ENCODE assay signal across 8 mouse cellular contexts in genomic region chr19:38054720-38055192, GRCm38 (mm10). TPM values are rescaled to one million over a fixed set of nuclear protein-coding genes. Genes with fewer than 3 reads are reported as not detected.
A peak's percentile ranks its signal among the peaks of the same experiment; 100 is the strongest.
DNase-seq lines count a peak whose midpoint lies in the region; ATAC-seq and TF ChIP-seq lines count a peak whose summit lies in the region.

Gene Cep55 (plus strand): TSS chr19:38055011.

- peaks cover 7% of the 10 kb centered on the region for H3K36me3 ChIP-seq in embryonic facial prominence, embryonic 15.5 days
- H3K36me3 ChIP-seq in kidney, embryonic 14.5 days (ENCODE audit: control insufficient read depth, insufficient read depth, low read length), result peaks cover 19% of the 10 kb centered on the region
- no peaks in the 10 kb centered on the region for H3K36me3 ChIP-seq in liver, adult 2 months (ENCODE audit: control insufficient read depth, insufficient read depth, low read length)
- H3K36me3 ChIP-seq in myocyte (ENCODE audit: control insufficient read depth, insufficient read depth), result peaks cover 8% of the 10 kb centered on the region
- H3K36me3 ChIP-seq in splenic B cell, adult 2 months (ENCODE audit: control insufficient read depth, insufficient read depth, low read length, poor library complexity, severe bottlenecking), result no peaks in the 10 kb centered on the region

- H3K79me2 ChIP-seq in liver, adult 2 months (ENCODE audit: control insufficient read depth, insufficient read depth, low read length), result no peaks in the 10 kb centered on the region
- peaks cover 14% of the 10 kb centered on the region for H3K79me2 ChIP-seq in myocyte (ENCODE audit: control insufficient read depth, insufficient read depth)

- ATAC-seq in embryonic facial prominence, embryonic 15.5 days (ENCODE audit: insufficient number of reproducible peaks, low FRiP score, low TSS enrichment, low read depth), result peak; percentile 98
- ATAC-seq in kidney, embryonic 14.5 days (ENCODE audit: low FRiP score, low TSS enrichment), result peak; percentile 96

- peak within 1 kb of the TSS; percentile 65; the same call in 1 of the 2 replicates for H3K27ac ChIP-seq in bone marrow, adult 2 months (ENCODE audit: control insufficient read depth, insufficient read depth, low read depth, low read length, poor library complexity)
- H3K27ac ChIP-seq in embryonic facial prominence, embryonic 15.5 days (replicated peaks), result peak within 1 kb of the TSS; percentile 55; the same call in 1 of the 2 replicates
- peak within 1 kb of the TSS; percentile 76 for H3K27ac ChIP-seq in kidney, embryonic 14.5 days (ENCODE audit: low read depth, low read length)
- H3K27ac ChIP-seq in liver, adult 2 months (replicated peaks; ENCODE audit: insufficient read depth, low read depth, low read length), result no peak within 1 kb of the TSS

- H3K4me2 ChIP-seq in embryonic facial prominence, embryonic 15.5 days (replicated peaks), result peak within 1 kb of the TSS; percentile 91
- H3K4me2 ChIP-seq in kidney, embryonic 14.5 days (replicated peaks; ENCODE audit: low read depth, low read length), result peak within 1 kb of the TSS; percentile 68
- peak within 1 kb of the TSS; percentile 94 for H3K4me2 ChIP-seq in myocyte (ENCODE audit: low read depth)

- H3K4me3 ChIP-seq in bone marrow, adult 2 months (replicated peaks; ENCODE audit: control insufficient read depth, low read depth, low read length), result peak within 1 kb of the TSS; percentile 90
- H3K4me3 ChIP-seq in embryonic facial prominence, embryonic 15.5 days (replicated peaks), result peak within 1 kb of the TSS; percentile 83
- peak within 1 kb of the TSS; percentile 79 for H3K4me3 ChIP-seq in kidney, embryonic 14.5 days (ENCODE audit: low read length)
- peak within 1 kb of the TSS; percentile 85 for H3K4me3 ChIP-seq in liver, adult 2 months (ENCODE audit: insufficient read depth, low read depth, low read length)
- H3K4me3 ChIP-seq in myocyte, result peak within 1 kb of the TSS; percentile 66

- no peaks in the 10 kb centered on the region for H3K27me3 ChIP-seq in embryonic facial prominence, embryonic 15.5 days
- no peaks in the 10 kb centered on the region for H3K27me3 ChIP-seq in kidney, embryonic 14.5 days (ENCODE audit: control insufficient read depth, insufficient read depth, low read length)
- H3K27me3 ChIP-seq in liver, adult 2 months (ENCODE audit: control insufficient read depth, insufficient read depth, low read length), result no peaks in the 10 kb centered on the region
- no peaks in the 10 kb centered on the region for H3K27me3 ChIP-seq in myocyte (ENCODE audit: control insufficient read depth, insufficient read depth, insufficient read length)
- no peaks in the 10 kb centered on the region for H3K27me3 ChIP-seq in splenic B cell, adult 2 months (ENCODE audit: control insufficient read depth, insufficient read depth, low read length, poor library complexity, severe bottlenecking)

- no peaks in the 10 kb centered on the region for H3K4me1 ChIP-seq in bone marrow, adult 2 months (ENCODE audit: control insufficient read depth, insufficient read depth, low read length)
- H3K4me1 ChIP-seq in embryonic facial prominence, embryonic 15.5 days, result peaks cover 25% of the 10 kb centered on the region
- peaks cover 11% of the 10 kb centered on the region; the same call in 1 of the 2 replicates for H3K4me1 ChIP-seq in kidney, embryonic 14.5 days (ENCODE audit: control insufficient read depth, insufficient read depth, low read length)
- no peaks in the 10 kb centered on the region for H3K4me1 ChIP-seq in liver, adult 2 months (ENCODE audit: control insufficient read depth, insufficient read depth, low read length)

- WGBS in bone marrow, adult 2 months, result 2% methylated on average over 36 of the region's 36 CpGs
- under 1% methylated on average over 36 of the region's 36 CpGs for WGBS in embryonic facial prominence, embryonic 15.5 days
- WGBS in kidney, embryonic 14.5 days, result 1% methylated on average over 35 of the region's 36 CpGs
- WGBS in liver, adult 2 months, result 1% methylated on average over 36 of the region's 36 CpGs

- no peak for TF ChIP-seq CTCF in bone marrow, adult 2 months (IDR thresholded peaks at IDR 0.05; ENCODE audit: control insufficient read depth, insufficient read depth, low read length)
- no peak for TF ChIP-seq CTCF in liver, adult 2 months (IDR thresholded peaks at IDR 0.05; ENCODE audit: low read depth, low read length)

- H3K9ac ChIP-seq in embryonic facial prominence, embryonic 15.5 days, result peak within 1 kb of the TSS; percentile 55
- H3K9ac ChIP-seq in kidney, embryonic 14.5 days (ENCODE audit: low read depth, low read length), result peak within 1 kb of the TSS; percentile 75
- peak within 1 kb of the TSS; percentile 66 for H3K9ac ChIP-seq in liver, adult 2 months (ENCODE audit: low read depth, low read length)

- H3K9me3 ChIP-seq in embryonic facial prominence, embryonic 15.5 days (replicated peaks), result no peaks in the 10 kb centered on the region
- H3K9me3 ChIP-seq in kidney, embryonic 14.5 days (ENCODE audit: control insufficient read depth, low read length), result no peaks in the 10 kb centered on the region

- peak within 1 kb of the TSS; percentile 22 for H3ac ChIP-seq in myocyte (ENCODE audit: control insufficient read depth, insufficient read length)

- TF ChIP-seq POLR2A in bone marrow, adult 2 months (IDR thresholded peaks at IDR 0.05; ENCODE audit: borderline replicate concordance, control insufficient read depth, low read depth, low read length), result peak; percentile 36; the same call in 1 of the 2 replicates
- no peak for TF ChIP-seq POLR2A in liver, adult 2 months (IDR thresholded peaks at IDR 0.05; ENCODE audit: extremely low read depth, insufficient read depth, low read length)
- TF ChIP-seq POLR2A in myocyte (IDR thresholded peaks at IDR 0.05; ENCODE audit: insufficient read length, low read depth), result peak; percentile 60

- DNase-seq in 416B (ENCODE audit: low read depth), result peak; percentile 99
- peak; percentile 90 to 95 for DNase-seq in heart, adult 9 months (ENCODE audit: low spot score in 2 of 2)
- DNase-seq in liver, adult 2 months (ENCODE audit: extremely low read depth, low read depth, low spot score), result peak; percentile 89
- DNase-seq in splenic B cell, adult 2 months (ENCODE audit: low read depth, low spot score), result peak; percentile 99

TF ChIP-seq in myocyte, 11 proteins besides CTCF, POLR2A, EP300 and RAD21:
- peak; percentile 68 for TF ChIP-seq POLR2AphosphoS2 (IDR thresholded peaks at IDR 0.05; ENCODE audit: insufficient read length, low read depth)
- no peak for TF ChIP-seq MYOG (IDR thresholded peaks at IDR 0.05; ENCODE audit: control insufficient read depth in 1 of 3, insufficient read depth in 1 of 3, insufficient read length in 2 of 3, low read depth in 2 of 3)
- TF ChIP-seq E2F4 (IDR thresholded peaks at IDR 0.05; ENCODE audit: insufficient read depth), result peak; percentile 97

RNA-seq across cellular contexts. Expression of gene Cep55, which starts in this region (rescaled TPM):
- 2.2 and 6.9 TPM in 2 replicates for polyA plus RNA-seq in bone marrow, adult 2 months (2011; ENCODE audit: insufficient read depth, insufficient read length, low replicate concordance, missing spikeins)
- 17.6 and 18.1 TPM in 2 replicates for polyA plus RNA-seq in embryonic facial prominence, embryonic 15.5 days (2015; fragmentation: Nextera tagmentation; extraction: Ambion mirVana)
- polyA plus RNA-seq in kidney, embryonic 14.5 days (2014; fragmentation: Nextera tagmentation; extraction: Ambion mirVana), result 28.1 and 33.0 TPM in 2 replicates
- 0.18 and 0.60 TPM in 2 replicates for total RNA-seq in liver, adult 2 months (2014; rRNA removed)
- polyA plus RNA-seq in liver, adult 2 months (2012; rRNA removed), result 0.05 TPM in 1 of 2 replicates, not detected in the other
- polyA plus RNA-seq in myocyte (2012; fragmentation: generic; extraction: Trizol), result 5.1 TPM

Comparison
In these comparisons a context has a peak if more than half of its experiments do, and no peak if none do; other contexts are left out.
1. Peak in DNase-seq, H3K4me3 ChIP-seq and H3K9ac ChIP-seq in liver, adult 2 months; RNA of the gene not detected or under 1 TPM.